ENCODE assay signal across 18 mouse cellular contexts in the genomic region with DNA sequence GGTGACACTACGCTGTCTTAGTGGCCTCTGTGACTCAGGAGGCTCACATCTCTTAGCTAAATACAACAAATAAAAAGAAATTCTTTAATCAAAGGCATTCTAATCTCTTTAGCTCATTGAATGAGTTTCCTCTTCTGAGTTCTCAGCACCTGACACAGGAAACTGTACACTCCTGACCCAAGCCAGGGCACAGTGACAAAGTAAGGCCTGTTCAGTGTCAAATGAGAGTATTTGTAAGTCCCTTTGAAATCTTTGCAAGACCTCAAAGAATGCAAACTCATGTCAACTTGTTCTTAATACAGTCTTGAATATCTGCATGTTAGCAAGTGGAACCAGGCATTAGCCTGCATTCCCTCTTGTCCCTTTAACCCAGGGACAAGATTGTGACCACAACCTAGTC.
"Had no signal": no experiment of that assay in that cellular context is flagged by ENCODE, and none has a peak within 500 bp of the region (broad histone marks: within the 10 kb centered on the region; RNA-seq: fewer than 3 reads in every experiment).

No protein-coding gene starts in this region.

- H3K27me3 ChIP-seq: midbrain, embryonic 13.5 days; neural tube, embryonic 13.5 days; neural tube, embryonic 15.5 days had no signal

- H3K4me1 ChIP-seq: midbrain, embryonic 10.5 days; neural tube, embryonic 13.5 days; neural tube, embryonic 15.5 days had no signal

- H3K9ac ChIP-seq: lung, embryonic 14.5 days; midbrain, embryonic 13.5 days; neural tube, embryonic 13.5 days; neural tube, embryonic 15.5 days had no signal

- H3K27ac ChIP-seq: midbrain, embryonic 10.5 days; midbrain, embryonic 13.5 days; neural tube, embryonic 13.5 days; neural tube, embryonic 15.5 days had no signal

- H3K4me3 ChIP-seq: midbrain, embryonic 10.5 days; midbrain, embryonic 13.5 days; myocyte; neural tube, embryonic 13.5 days; neural tube, embryonic 15.5 days had no signal

- ATAC-seq: midbrain, embryonic 13.5 days; midbrain, embryonic 16.5 days had no signal

- DNase-seq: lung, adult 18-20 months; lung, embryonic 14.5 days; lung, postnatal 10 days; lung, postnatal 4 days; retina, postnatal 1 day; right cerebral cortex, adult 18-20 months; right cerebral cortex, postnatal 25 days; right cerebral cortex, postnatal 4 days; spleen, adult 18-20 months; thymus, adult 18-20 months; thymus, postnatal 14 days; thymus, postnatal 36 days had no signal

- H3K36me3 ChIP-seq: midbrain, embryonic 10.5 days; midbrain, embryonic 13.5 days; neural tube, embryonic 13.5 days; neural tube, embryonic 15.5 days had no signal

- H3K4me2 ChIP-seq: lung, embryonic 14.5 days; midbrain, embryonic 13.5 days; neural tube, embryonic 13.5 days; neural tube, embryonic 15.5 days had no signal

- H3K9me3 ChIP-seq: midbrain, embryonic 10.5 days; midbrain, embryonic 13.5 days; neural tube, embryonic 13.5 days; neural tube, embryonic 15.5 days had no signal
